Mouse (Mus musculus) heart, postnatal 0 days (tissue): ENCODE measurements around the gene Rsph14. TPM values are rescaled to one million over a fixed set of nuclear protein-coding genes. Genes with fewer than 3 reads are reported as not detected.

Source experiments
- ATAC-seq: fragments of 200-750 bp; cut with Nextera tagmentation; 2 replicates; pipeline ENCODE4 v1.8.0; 2017; ENCODE audit warnings: low read depth, moderate number of reproducible peaks, moderate library complexity; ENCODE audit not compliant: insufficient read depth
- DNase-seq: peaks from one replicate; pipeline ENCODE4 v3.0.0-alpha.2; 2016; ENCODE audit warnings: low spot score
- H3K27ac ChIP-seq: fragments of 300-500 bp; sonication (generic); 2 replicates; pipeline ENCODE4 v1.5.1; 2014; ENCODE audit warnings: low read depth, mild to moderate bottlenecking
- H3K27me3 ChIP-seq: fragments of 300-500 bp; sonication (generic); 2 replicates; pipeline ENCODE4 v1.6.1; 2014; ENCODE audit warnings: low read length, mixed read lengths; ENCODE audit not compliant: control insufficient read depth, insufficient read depth
- H3K36me3 ChIP-seq: fragments of 300-500 bp; sonication (generic); replicated peaks from 2 replicates; pipeline ENCODE4 v1.6.1; 2014; ENCODE audit warnings: low read length, mixed read lengths; ENCODE audit not compliant: control insufficient read depth, insufficient read depth
- H3K4me1 ChIP-seq: fragments of 300-500 bp; sonication (generic); 2 replicates; pipeline ENCODE4 v1.6.1; 2014; ENCODE audit warnings: antibody characterized with exemption; ENCODE audit not compliant: control insufficient read depth, insufficient read depth
- H3K4me2 ChIP-seq: fragments of 300-500 bp; sonication (generic); 2 replicates; pipeline ENCODE4 v1.6.1; 2014; ENCODE audit warnings: low read depth, mild to moderate bottlenecking, low read length, moderate library complexity
- H3K4me3 ChIP-seq: fragments of 300-500 bp; sonication (generic); 2 replicates; pipeline ENCODE4 v1.5.1; 2014; ENCODE audit warnings: low read depth, low read length
- H3K9ac ChIP-seq: fragments of 300-500 bp; sonication (generic); replicated peaks from 2 replicates; pipeline ENCODE4 v1.6.1; 2014; ENCODE audit warnings: low read depth, low read length, mixed read lengths
- H3K9me3 ChIP-seq: fragments of 300-500 bp; sonication (generic); replicated peaks from 2 replicates; pipeline ENCODE4 v1.6.1; 2016; ENCODE audit warnings: low read length; ENCODE audit not compliant: control insufficient read depth
- CTCF ChIP-seq: IDR thresholded peaks from 2 replicates; pipeline ENCODE4 v1.5.1; 2016; ENCODE audit warnings: antibody characterized with exemption, control low read depth, low read depth
- EP300 ChIP-seq: IDR thresholded peaks from 2 replicates; pipeline ENCODE4 v1.6.1; 2016; ENCODE audit warnings: antibody characterized with exemption, low read depth
- WGBS: fragments of 180-500 bp; shearing (Covaris S2); extraction: QIAGEN DNeasy Blood & Tissue Kit; methylation state at CpG from one replicate; pipeline ENCODE4 v1.1.7; 2014; 5-methylcytosine and 5-hydroxymethylcytosine counted together
- polyA plus RNA-seq: library from polyadenylated mRNA; unstranded; fragments of >200 nt; fragmentation: Nextera tagmentation; extraction: Ambion mirVana; gene quantifications from 2 replicates; pipeline ENCODE4 v1.2.1, GENCODE M21; 2015
- total RNA-seq: library from RNA; depleted of rRNA; stranded (reverse); fragments of >200 nt; gene quantifications from 2 replicates; pipeline ENCODE4 v1.2.3, GENCODE M21; 2014; ENCODE audit warnings: low replicate concordance

The Rsph14 gene
- total and polyA plus RNA-seq, 2 experiments from 2014 or later, result not detected

GRCm38 (mm10) chr10:75031345-75032114 is 856 bp downstream of the Rsph14 start:
- DNase-seq (no peak), ATAC-seq (no peak)
- TF ChIP-seq EP300, result no peak
- no peak for TF ChIP-seq CTCF
- H3K27me3 ChIP-seq, result peaks cover 15% of the 10 kb centered on the region; the same call in 1 of the 2 replicates
- no peak overlapping the region for H3K27ac ChIP-seq
- H3K4me1 ChIP-seq, result no peaks in the 10 kb centered on the region
- H3K9ac ChIP-seq, result no peak overlapping the region
- H3K4me3 ChIP-seq, result no peak overlapping the region
- WGBS, result 54% methylated on average over 5 of the region's 5 CpGs
- no peak overlapping the region for H3K4me2 ChIP-seq
- no peaks in the 10 kb centered on the region for H3K36me3 ChIP-seq
- H3K9me3 ChIP-seq, result no peaks in the 10 kb centered on the region

DNA sequence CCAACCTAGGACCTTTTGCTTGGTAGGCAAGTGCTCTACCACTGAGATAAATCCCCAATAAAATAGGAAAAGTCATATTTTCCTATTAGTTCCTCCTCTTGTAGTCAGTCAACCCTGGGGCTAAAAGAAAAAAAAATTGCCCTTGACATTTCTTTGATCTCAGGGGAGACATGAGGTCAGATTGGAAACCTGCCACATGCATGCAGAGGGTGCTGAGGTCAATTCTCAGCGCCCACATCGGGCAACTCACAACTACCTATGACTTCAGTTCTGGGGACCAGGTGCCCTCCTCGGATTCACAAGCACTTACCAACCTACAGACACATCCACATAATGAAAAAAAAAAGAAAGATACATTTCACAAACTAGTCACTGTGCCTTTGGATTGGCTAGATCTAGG is 2.2 kb downstream of the Rsph14 start:
- H3K4me1 ChIP-seq, result no peaks in the 10 kb centered on the region
- TF ChIP-seq EP300, result no peak
- WGBS, result 86% methylated on average over 3 of the region's 3 CpGs
- no peak overlapping the region for H3K4me3 ChIP-seq
- DNase-seq, result no peak
- no peaks in the 10 kb centered on the region for H3K36me3 ChIP-seq
- H3K4me2 ChIP-seq, result no peak overlapping the region
- H3K27me3 ChIP-seq, result peaks cover 18% of the 10 kb centered on the region; the same call in 1 of the 2 replicates
- H3K9ac ChIP-seq, result no peak overlapping the region
- H3K9me3 ChIP-seq, result no peaks in the 10 kb centered on the region
- H3K27ac ChIP-seq, result no peak overlapping the region
- no peak for ATAC-seq

- Histone ChIP-seq H3K27ac (no peak overlapping the region), H3K27me3 (peaks cover 18% of the 10 kb centered on the region; the same call in 1 of the 2 replicates), H3K4me2 (no peak overlapping the region), H3K4me3 (no peak overlapping the region), H3K9me3 (no peaks in the 10 kb centered on the region), H3K36me3 (no peaks in the 10 kb centered on the region), H3K9ac (no peak overlapping the region), H3K4me1 (no peaks in the 10 kb centered on the region)
- TF ChIP-seq EP300 (no peak), CTCF (no peak)
- WGBS, result 84% methylated on average over 3 of the region's 3 CpGs
- ATAC-seq (no peak), DNase-seq (no peak)
Measured at GRCm38 (mm10) chr10:75029677-75030076, 2.7 kb downstream of the Rsph14 start.

DNA sequence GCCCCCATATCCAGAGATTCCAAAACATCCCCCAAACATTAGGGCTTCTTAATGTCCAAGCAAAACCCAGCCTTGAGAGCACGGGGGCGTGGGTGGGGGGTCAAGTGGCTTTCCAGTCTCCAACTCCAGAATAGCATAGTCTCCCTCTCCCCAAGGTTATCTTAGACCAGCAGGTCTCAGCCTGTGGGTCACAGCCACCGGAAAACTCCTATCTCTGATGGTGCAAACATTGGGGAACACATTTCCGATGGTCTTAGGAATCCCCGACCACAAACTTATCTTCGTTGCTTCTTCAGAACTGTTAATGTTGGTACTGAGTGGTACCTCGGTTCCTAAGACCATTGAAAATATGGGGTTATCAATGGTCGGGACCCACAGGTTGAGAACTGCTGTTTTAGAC is 3.6 kb downstream of the Rsph14 start:
- Histone ChIP-seq H3K4me1 (no peaks in the 10 kb centered on the region), H3K9me3 (no peaks in the 10 kb centered on the region), H3K36me3 (no peaks in the 10 kb centered on the region), H3K27ac (no peak overlapping the region), H3K4me2 (no peak overlapping the region), H3K4me3 (no peak overlapping the region), H3K27me3 (peaks cover 18% of the 10 kb centered on the region; the same call in 1 of the 2 replicates), H3K9ac (no peak overlapping the region)
- no peak for ATAC-seq
- DNase-seq, result no peak
- 76% methylated on average over 8 of the region's 8 CpGs for WGBS
- TF ChIP-seq EP300 (no peak), CTCF (no peak)

DNA sequence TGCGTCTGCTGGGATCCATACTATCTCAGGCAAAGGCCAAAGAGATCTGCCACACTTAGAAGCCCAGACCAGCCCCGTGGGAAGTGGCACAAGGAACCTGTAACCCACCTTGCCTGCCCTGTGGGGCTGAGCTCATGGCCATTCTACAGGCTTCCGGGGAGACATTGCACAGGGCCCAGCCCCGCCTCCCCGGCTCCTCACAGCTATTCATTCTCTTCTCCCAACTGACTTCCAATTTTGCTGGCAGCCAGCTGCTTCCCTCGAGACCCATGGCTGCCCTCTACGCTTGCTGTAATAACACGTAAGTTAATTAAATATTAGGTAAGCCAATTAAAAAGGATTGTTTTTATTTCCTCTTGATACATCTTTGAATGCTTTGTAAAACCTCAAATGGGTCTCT is 5.9 kb downstream of the Rsph14 start:
- 70% methylated on average over 8 of the region's 8 CpGs for WGBS
- TF ChIP-seq CTCF, result no peak
- TF ChIP-seq EP300, result no peak
- Histone ChIP-seq H3K4me1 (no peaks in the 10 kb centered on the region), H3K27me3 (peaks cover 23% of the 10 kb centered on the region), H3K9ac (no peak overlapping the region), H3K36me3 (no peaks in the 10 kb centered on the region), H3K27ac (no peak overlapping the region), H3K9me3 (no peaks in the 10 kb centered on the region; the same call in 1 of the 2 replicates), H3K4me2 (no peak overlapping the region), H3K4me3 (no peak overlapping the region)
- DNase-seq (no peak), ATAC-seq (no peak)
